Mouse (Mus musculus): ENCODE results near the gene Haus2. TPM values are rescaled to one million over a fixed set of nuclear protein-coding genes. Genes with fewer than 3 reads are reported as not detected.

Haus2 gene
- polyA plus RNA-seq, 1 experiment, result 4.7 TPM

- DNase-seq (ENCODE audit: low read depth), result no peak
Measured at GRCm38 (mm10) chr2:120663491-120664154, 54.4 kb downstream of the Haus2 start.

- DNase-seq (ENCODE audit: low read depth), result no peak
Measured at GRCm38 (mm10) chr2:120667446-120667845, 58.3 kb downstream of the Haus2 start.

- no peak for DNase-seq (ENCODE audit: low read depth)
Measured at GRCm38 (mm10) chr2:120670253-120670652, 61.1 kb downstream of the Haus2 start.

Other genes with a start within 250 kb of the Haus2 start
- gene Ganc, start 205.5 kb upstream of the Haus2 start, polyA plus RNA-seq (2012; rRNA removed), result 20.1 and 27.0 TPM in 2 replicates
- gene Tmem87a, start 205.3 kb upstream of the Haus2 start, polyA plus RNA-seq (2012; rRNA removed), result 12.9 and 13.8 TPM in 2 replicates
- gene Capn3, start 153.4 kb upstream of the Haus2 start, polyA plus RNA-seq (2012; rRNA removed), result 12.0 and 25.0 TPM in 2 replicates
- 71.4 and 83.2 TPM in 2 replicates for gene Zfp106, start 45.5 kb upstream of the Haus2 start, polyA plus RNA-seq (2012; rRNA removed)
- 10.0 and 10.8 TPM in 2 replicates for gene Snap23, start 41.7 kb upstream of the Haus2 start, polyA plus RNA-seq (2012; rRNA removed)
- 11.0 and 13.8 TPM in 2 replicates for gene Lrrc57, start 137 bp downstream of the Haus2 start, polyA plus RNA-seq (2012; rRNA removed)
- gene Stard9, start 19.7 kb downstream of the Haus2 start, polyA plus RNA-seq (2012; rRNA removed), result 7.0 and 9.9 TPM in 2 replicates
- 13.9 and 16.4 TPM in 2 replicates for gene Cdan1, start 240.7 kb downstream of the Haus2 start, polyA plus RNA-seq (2012; rRNA removed)
- gene Ttbk2, start 241.2 kb downstream of the Haus2 start, polyA plus RNA-seq (2012; rRNA removed), result 3.1 and 3.9 TPM in 2 replicates

Data from gonadal fat pad, adult 2 months (tissue).